Mouse (Mus musculus): Measurements from ENCODE around the gene A630023A22Rik. TPM values are rescaled to one million over a fixed set of nuclear protein-coding genes. Genes with fewer than 3 reads are reported as not detected.

A630023A22Rik gene
- polyA plus RNA-seq, 1 experiment from 2014 or later, result not detected

- ATAC-seq (ENCODE audit: insufficient number of reproducible peaks, insufficient read depth, low FRiP score, low read depth), result no peak
- no peak overlapping the region for H3K4me3 ChIP-seq (ENCODE audit: low read depth, low read length)
- H3K4me2 ChIP-seq (replicated peaks; ENCODE audit: low read depth, low read length), result no peak overlapping the region
- 81% methylated on average over 5 of the region's 5 CpGs for whole genome bisulfite sequencing
- H3K9me3 ChIP-seq (ENCODE audit: control insufficient read depth, low read depth, low read length), result no peaks in the 10 kb centered on the region
- H3K36me3 ChIP-seq (ENCODE audit: control insufficient read depth, insufficient read depth, low read length), result no peaks in the 10 kb centered on the region
- no peaks in the 10 kb centered on the region for H3K27me3 ChIP-seq (ENCODE audit: control insufficient read depth, insufficient read depth, low read length)
- no peak overlapping the region for H3K9ac ChIP-seq (replicated peaks; ENCODE audit: low read depth, low read length)
- no peaks in the 10 kb centered on the region for H3K4me1 ChIP-seq (ENCODE audit: control insufficient read depth, insufficient read depth, low read length)
- H3K27ac ChIP-seq (ENCODE audit: low read length), result no peak overlapping the region
Observed at GRCm38 (mm10) chr14:34096161-34096560, 6.4 kb downstream of the A630023A22Rik start.

- Histone ChIP-seq H3K36me3 (ENCODE audit: control insufficient read depth, insufficient read depth, low read length) (no peaks in the 10 kb centered on the region), H3K4me1 (ENCODE audit: control insufficient read depth, insufficient read depth, low read length) (no peaks in the 10 kb centered on the region), H3K27me3 (ENCODE audit: control insufficient read depth, insufficient read depth, low read length) (no peaks in the 10 kb centered on the region), H3K9me3 (ENCODE audit: control insufficient read depth, low read depth, low read length) (no peaks in the 10 kb centered on the region), H3K4me3 (ENCODE audit: low read depth, low read length) (no peak overlapping the region), H3K9ac (replicated peaks; ENCODE audit: low read depth, low read length) (no peak overlapping the region), H3K27ac (ENCODE audit: low read length) (no peak overlapping the region), H3K4me2 (replicated peaks; ENCODE audit: low read depth, low read length) (no peak overlapping the region)
- 90% methylated on average over 1 of the region's 1 CpGs for WGBS
- no peak for ATAC-seq (ENCODE audit: insufficient number of reproducible peaks, insufficient read depth, low FRiP score, low read depth)
Observed at GRCm38 (mm10) chr14:34092856-34093255, 9.7 kb downstream of the A630023A22Rik start.

GRCm38 (mm10) chr14:34091475-34091874, 11.1 kb downstream of the A630023A22Rik start:
- Histone ChIP-seq H3K4me1 (ENCODE audit: control insufficient read depth, insufficient read depth, low read length) (no peaks in the 10 kb centered on the region), H3K36me3 (ENCODE audit: control insufficient read depth, insufficient read depth, low read length) (no peaks in the 10 kb centered on the region), H3K27ac (ENCODE audit: low read length) (no peak overlapping the region), H3K9ac (replicated peaks; ENCODE audit: low read depth, low read length) (no peak overlapping the region), H3K4me3 (ENCODE audit: low read depth, low read length) (no peak overlapping the region), H3K4me2 (replicated peaks; ENCODE audit: low read depth, low read length) (no peak overlapping the region), H3K27me3 (ENCODE audit: control insufficient read depth, insufficient read depth, low read length) (no peaks in the 10 kb centered on the region), H3K9me3 (ENCODE audit: control insufficient read depth, low read depth, low read length) (no peaks in the 10 kb centered on the region)
- 81% methylated on average over 5 of the region's 5 CpGs for WGBS
- no peak for ATAC-seq (ENCODE audit: insufficient number of reproducible peaks, insufficient read depth, low FRiP score, low read depth)

GRCm38 (mm10) chr14:34089796-34090195, 12.8 kb downstream of the A630023A22Rik start:
- Histone ChIP-seq H3K4me2 (replicated peaks; ENCODE audit: low read depth, low read length) (no peak overlapping the region), H3K4me3 (ENCODE audit: low read depth, low read length) (no peak overlapping the region)
- no peak for ATAC-seq (ENCODE audit: insufficient number of reproducible peaks, insufficient read depth, low FRiP score, low read depth)

GRCm38 (mm10) chr14:34087856-34088398, 14.6 kb downstream of the A630023A22Rik start:
- ATAC-seq (ENCODE audit: insufficient number of reproducible peaks, insufficient read depth, low FRiP score, low read depth), result no peak
- Histone ChIP-seq H3K4me2 (replicated peaks; ENCODE audit: low read depth, low read length) (peak overlapping the region; percentile 22), H3K27me3 (ENCODE audit: control insufficient read depth, insufficient read depth, low read length) (no peaks in the 10 kb centered on the region), H3K4me3 (ENCODE audit: low read depth, low read length) (no peak overlapping the region), H3K27ac (ENCODE audit: low read length) (no peak overlapping the region), H3K9ac (replicated peaks; ENCODE audit: low read depth, low read length) (no peak overlapping the region), H3K36me3 (ENCODE audit: control insufficient read depth, insufficient read depth, low read length) (no peaks in the 10 kb centered on the region), H3K4me1 (ENCODE audit: control insufficient read depth, insufficient read depth, low read length) (no peaks in the 10 kb centered on the region), H3K9me3 (ENCODE audit: control insufficient read depth, low read depth, low read length) (no peaks in the 10 kb centered on the region)
- WGBS, result 63% methylated on average over 2 of the region's 2 CpGs

More at GRCm38 (mm10) chr14:34089796-34090195, 12.8 kb downstream of the A630023A22Rik start:
- Histone ChIP-seq H3K4me1 (ENCODE audit: control insufficient read depth, insufficient read depth, low read length) (no peaks in the 10 kb centered on the region), H3K27ac (ENCODE audit: low read length) (no peak overlapping the region), H3K9ac (replicated peaks; ENCODE audit: low read depth, low read length) (no peak overlapping the region), H3K9me3 (ENCODE audit: control insufficient read depth, low read depth, low read length) (no peaks in the 10 kb centered on the region), H3K36me3 (ENCODE audit: control insufficient read depth, insufficient read depth, low read length) (no peaks in the 10 kb centered on the region), H3K27me3 (ENCODE audit: control insufficient read depth, insufficient read depth, low read length) (no peaks in the 10 kb centered on the region)
- 78% methylated on average over 8 of the region's 8 CpGs for WGBS

GRCm38 (mm10) chr14:34086806-34087205, 15.7 kb downstream of the A630023A22Rik start:
- 65% methylated on average over 3 of the region's 4 CpGs for WGBS
- H3K9ac ChIP-seq (replicated peaks; ENCODE audit: low read depth, low read length), result no peak overlapping the region
- no peak overlapping the region for H3K27ac ChIP-seq (ENCODE audit: low read length)
- peak overlapping the region; percentile 22; the same call in 1 of the 2 replicates for H3K4me2 ChIP-seq (replicated peaks; ENCODE audit: low read depth, low read length)
- no peaks in the 10 kb centered on the region for H3K9me3 ChIP-seq (ENCODE audit: control insufficient read depth, low read depth, low read length)
- no peak for ATAC-seq (ENCODE audit: insufficient number of reproducible peaks, insufficient read depth, low FRiP score, low read depth)
- no peaks in the 10 kb centered on the region for H3K36me3 ChIP-seq (ENCODE audit: control insufficient read depth, insufficient read depth, low read length)
- H3K4me3 ChIP-seq (ENCODE audit: low read depth, low read length), result peak overlapping the region; percentile 9
- H3K4me1 ChIP-seq (ENCODE audit: control insufficient read depth, insufficient read depth, low read length), result no peaks in the 10 kb centered on the region
- H3K27me3 ChIP-seq (ENCODE audit: control insufficient read depth, insufficient read depth, low read length), result no peaks in the 10 kb centered on the region

- WGBS, result 34% methylated on average over 4 of the region's 4 CpGs
- ATAC-seq (ENCODE audit: insufficient number of reproducible peaks, insufficient read depth, low FRiP score, low read depth), result peak; percentile 73
- Histone ChIP-seq H3K9ac (replicated peaks; ENCODE audit: low read depth, low read length) (no peak within 1 kb of the TSS), H3K4me1 (ENCODE audit: control insufficient read depth, insufficient read depth, low read length) (no peaks in the 10 kb centered on the region), H3K4me3 (ENCODE audit: low read depth, low read length) (peak within 1 kb of the TSS; percentile 9), H3K9me3 (ENCODE audit: control insufficient read depth, low read depth, low read length) (no peaks in the 10 kb centered on the region), H3K36me3 (ENCODE audit: control insufficient read depth, insufficient read depth, low read length) (no peaks in the 10 kb centered on the region), H3K27me3 (ENCODE audit: control insufficient read depth, insufficient read depth, low read length) (no peaks in the 10 kb centered on the region), H3K4me2 (replicated peaks; ENCODE audit: low read depth, low read length) (peak within 1 kb of the TSS; percentile 23; the same call in 1 of the 2 replicates), H3K27ac (ENCODE audit: low read length) (no peak within 1 kb of the TSS; the same call in 1 of the 2 replicates)
Observed at GRCm38 (mm10) chr14:34085731-34086130, 16.8 kb downstream of the A630023A22Rik start, which contains the start of gene Anxa8. Gene Anxa8 (plus strand): TSS chr14:34085981.

GRCm38 (mm10) chr14:34080321-34080997, 22.1 kb downstream of the A630023A22Rik start:
- peak; percentile 51 for ATAC-seq (ENCODE audit: insufficient number of reproducible peaks, insufficient read depth, low FRiP score, low read depth)
- Histone ChIP-seq H3K27me3 (ENCODE audit: control insufficient read depth, insufficient read depth, low read length) (no peaks in the 10 kb centered on the region), H3K36me3 (ENCODE audit: control insufficient read depth, insufficient read depth, low read length) (no peaks in the 10 kb centered on the region), H3K27ac (ENCODE audit: low read length) (no peak overlapping the region), H3K4me3 (ENCODE audit: low read depth, low read length) (no peak overlapping the region), H3K4me1 (ENCODE audit: control insufficient read depth, insufficient read depth, low read length) (no peaks in the 10 kb centered on the region), H3K9me3 (ENCODE audit: control insufficient read depth, low read depth, low read length) (no peaks in the 10 kb centered on the region), H3K4me2 (replicated peaks; ENCODE audit: low read depth, low read length) (no peak overlapping the region; the same call in 1 of the 2 replicates), H3K9ac (replicated peaks; ENCODE audit: low read depth, low read length) (no peak overlapping the region)
- WGBS, result 11% methylated on average over 11 of the region's 11 CpGs
